Mouse (Mus musculus): ENCODE results near the gene Gabrg3. TPM values are rescaled to one million over a fixed set of nuclear protein-coding genes. Genes with fewer than 3 reads are reported as not detected.

Gene Gabrg3
- polyA plus RNA-seq, 3 experiments from 2014 or later = not detected

Other genes starting within 250 kb of the Gabrg3 start
- gene Gabrb3, start 32.5 kb upstream of the Gabrg3 start, polyA plus RNA-seq (2017; shearing (Covaris generic)) = not detected
- gene Gabra5, start 122.9 kb upstream of the Gabrg3 start, polyA plus RNA-seq (2017; shearing (Covaris generic)) = not detected

Measured in inflammation-experienced regulatory T-cells, adult 6 months (primary cell).